Mouse (Mus musculus): Measurements from ENCODE around the gene Gm10663.

The Gm10663 gene

GRCm38 (mm10) chr8:65074733-65075132 lies at the start of gene Gm10663:
Gm10663 (plus strand) TSS chr8:65075033.
- DNase-seq (ENCODE audit: low read depth): no peak

- no peak for DNase-seq (ENCODE audit: low read depth)
These were observed 45.7 kb upstream of the Gm10663 start for GRCm38 (mm10) chr8:65028959-65029686.

GRCm38 (mm10) chr8:65029776-65030175 lies 45.1 kb upstream of the Gm10663 start:
- DNase-seq (ENCODE audit: low read depth): no peak

GRCm38 (mm10) chr8:65030735-65031485 lies 43.9 kb upstream of the Gm10663 start:
- no peak for DNase-seq (ENCODE audit: low read depth)

GRCm38 (mm10) chr8:65032107-65032506 lies 42.7 kb upstream of the Gm10663 start:
- no peak for DNase-seq (ENCODE audit: low read depth)

- DNase-seq (ENCODE audit: low read depth): no peak
These were observed 41.8 kb upstream of the Gm10663 start for GRCm38 (mm10) chr8:65033056-65033455.

- no peak for DNase-seq (ENCODE audit: low read depth)
These were observed 40.7 kb upstream of the Gm10663 start for GRCm38 (mm10) chr8:65034136-65034535.

- no peak for DNase-seq (ENCODE audit: low read depth)
These were observed 37.7 kb upstream of the Gm10663 start, which contains the start of gene Apela for GRCm38 (mm10) chr8:65037117-65037533. Apela (minus strand) TSS chr8:65037336.

- DNase-seq (ENCODE audit: low read depth): no peak
These were observed 28.3 kb upstream of the Gm10663 start for GRCm38 (mm10) chr8:65046565-65046964.

GRCm38 (mm10) chr8:65047193-65047592 lies 27.6 kb upstream of the Gm10663 start:
- no peak for DNase-seq (ENCODE audit: low read depth)

- DNase-seq (ENCODE audit: low read depth): no peak
These were observed 27.0 kb upstream of the Gm10663 start for GRCm38 (mm10) chr8:65047801-65048200.

GRCm38 (mm10) chr8:65053554-65053953 lies 21.3 kb upstream of the Gm10663 start:
- DNase-seq (ENCODE audit: low read depth): no peak

GRCm38 (mm10) chr8:65053968-65054367 lies 20.9 kb upstream of the Gm10663 start:
- no peak for DNase-seq (ENCODE audit: low read depth)

- DNase-seq (ENCODE audit: low read depth): no peak
These were observed 18.1 kb upstream of the Gm10663 start for GRCm38 (mm10) chr8:65056722-65057121.

GRCm38 (mm10) chr8:65062195-65062594 lies 12.6 kb upstream of the Gm10663 start:
- DNase-seq (ENCODE audit: low read depth): no peak

GRCm38 (mm10) chr8:65064071-65064470 lies 10.8 kb upstream of the Gm10663 start:
- DNase-seq (ENCODE audit: low read depth): no peak

- DNase-seq (ENCODE audit: low read depth): no peak
These were observed 9.2 kb upstream of the Gm10663 start for GRCm38 (mm10) chr8:65065622-65066021.

- no peak for DNase-seq (ENCODE audit: low read depth)
These were observed 7.8 kb upstream of the Gm10663 start for GRCm38 (mm10) chr8:65067031-65067430.

- DNase-seq (ENCODE audit: low read depth): no peak
These were observed 7.0 kb upstream of the Gm10663 start for GRCm38 (mm10) chr8:65067694-65068472.

GRCm38 (mm10) chr8:65068473-65068819 lies 6.4 kb upstream of the Gm10663 start:
- no peak for DNase-seq (ENCODE audit: low read depth)

- no peak for DNase-seq (ENCODE audit: low read depth)
These were observed 3.8 kb upstream of the Gm10663 start for GRCm38 (mm10) chr8:65070996-65071395.

GRCm38 (mm10) chr8:65080731-65081130 lies 5.9 kb downstream of the Gm10663 start:
- no peak for DNase-seq (ENCODE audit: low read depth)

GRCm38 (mm10) chr8:65085680-65086079 lies 10.8 kb downstream of the Gm10663 start:
- no peak for DNase-seq (ENCODE audit: low read depth)
